Mouse (Mus musculus) lung, embryonic 16.5 days (tissue): ENCODE measurements around the gene Pdcd4. TPM values are rescaled to one million over a fixed set of nuclear protein-coding genes. Genes with fewer than 3 reads are reported as not detected.
"Not testable (repeated sequence)": the region's sequence is repeated elsewhere in the genome, so short reads cannot be mapped to it uniquely, and the experiment has no call there.

Source experiments
- ATAC-seq: fragments of 200-750 bp; cut with Nextera tagmentation; 2 replicates; pipeline ENCODE4 v1.8.0; 2017; ENCODE audit warnings: low read depth, mild to moderate bottlenecking, moderate library complexity
- H3K27ac ChIP-seq: fragments of 300-500 bp; sonication (generic); 2 replicates; pipeline ENCODE4 v1.5.1; 2014; ENCODE audit warnings: mild to moderate bottlenecking, control low read depth, low read length
- H3K27me3 ChIP-seq: fragments of 300-500 bp; sonication (generic); 2 replicates; pipeline ENCODE4 v1.6.1; 2014; ENCODE audit warnings: low read depth, low read length, mixed read lengths; ENCODE audit not compliant: control insufficient read depth, insufficient read depth
- H3K36me3 ChIP-seq: fragments of 300-500 bp; sonication (generic); 2 replicates; pipeline ENCODE4 v1.6.1; 2014; ENCODE audit warnings: low read length; ENCODE audit not compliant: control insufficient read depth, insufficient read depth
- H3K4me1 ChIP-seq: fragments of 300-500 bp; sonication (generic); replicated peaks from 2 replicates; pipeline ENCODE4 v1.6.1; 2014; ENCODE audit warnings: low read length, mixed read lengths; ENCODE audit not compliant: control insufficient read depth, insufficient read depth
- H3K4me2 ChIP-seq: fragments of 300-500 bp; sonication (generic); 2 replicates; pipeline ENCODE4 v1.6.1; 2014; ENCODE audit warnings: low read depth, low read length, control low read depth
- H3K4me3 ChIP-seq: fragments of 300-500 bp; sonication (generic); 2 replicates; pipeline ENCODE4 v1.5.1; 2014; ENCODE audit warnings: mild to moderate bottlenecking, low read length, control low read depth
- H3K9ac ChIP-seq: fragments of 300-500 bp; sonication (generic); 2 replicates; pipeline ENCODE4 v1.6.1; 2014; ENCODE audit warnings: low read length, control low read depth
- H3K9me3 ChIP-seq: fragments of 300-500 bp; sonication (generic); 2 replicates; pipeline ENCODE4 v1.6.1; 2016; ENCODE audit warnings: low read length; ENCODE audit not compliant: control insufficient read depth
- WGBS: fragments of 180-500 bp; shearing (Covaris S2); extraction: QIAGEN DNeasy Blood & Tissue Kit; methylation state at CpG from one replicate; pipeline ENCODE4 v1.1.7; 2014; 5-methylcytosine and 5-hydroxymethylcytosine counted together
- polyA plus RNA-seq: library from polyadenylated mRNA; unstranded; fragments of >200 nt; fragmentation: Nextera tagmentation; extraction: Ambion mirVana; gene quantifications from 2 replicates; pipeline ENCODE4 v1.2.1, GENCODE M21; 2015

The Pdcd4 gene
- polyA plus RNA-seq, 1 experiment from 2014 or later: 112 TPM

GRCm38 (mm10) chr19:53962511-53962910, 70.5 kb downstream of the Pdcd4 start:
- Histone ChIP-seq H3K4me1 (no peaks in the 10 kb centered on the region), H3K4me2 (no peak overlapping the region), H3K4me3 (no peak overlapping the region), H3K27me3 (no peaks in the 10 kb centered on the region), H3K9ac (no peak overlapping the region), H3K9me3 (no peaks in the 10 kb centered on the region), H3K36me3 (no peaks in the 10 kb centered on the region), H3K27ac (no peak overlapping the region)
- WGBS: 78% methylated on average over 4 of the region's 4 CpGs
- no peak for ATAC-seq

GRCm38 (mm10) chr19:53964347-53964746, 72.3 kb downstream of the Pdcd4 start:
- H3K4me3 ChIP-seq, H3K27ac ChIP-seq, H3K27me3 ChIP-seq, H3K4me1 ChIP-seq, ATAC-seq, H3K9me3 ChIP-seq, H3K36me3 ChIP-seq, H3K9ac ChIP-seq, H3K4me2 ChIP-seq: not testable (repeated sequence)
- 92% methylated on average over 3 of the region's 3 CpGs for WGBS

GRCm38 (mm10) chr19:53964910-53965633, 73.0 kb downstream of the Pdcd4 start:
- H3K4me1 ChIP-seq: no peaks in the 10 kb centered on the region
- H3K4me3 ChIP-seq: no peak overlapping the region
- H3K27ac ChIP-seq: no peak overlapping the region
- H3K36me3 ChIP-seq: no peaks in the 10 kb centered on the region
- H3K4me2 ChIP-seq: no peak overlapping the region
- H3K27me3 ChIP-seq: no peaks in the 10 kb centered on the region
- H3K9ac ChIP-seq: no peak overlapping the region
- 83% methylated on average over 10 of the region's 10 CpGs for WGBS
- no peaks in the 10 kb centered on the region for H3K9me3 ChIP-seq
- ATAC-seq: no peak

GRCm38 (mm10) chr19:53969226-53969625, 77.2 kb downstream of the Pdcd4 start:
- WGBS: 87% methylated on average over 3 of the region's 3 CpGs
- H3K4me1 ChIP-seq: no peaks in the 10 kb centered on the region
- no peak overlapping the region for H3K4me2 ChIP-seq
- H3K9me3 ChIP-seq: no peaks in the 10 kb centered on the region
- ATAC-seq: no peak
- no peaks in the 10 kb centered on the region for H3K27me3 ChIP-seq
- H3K9ac ChIP-seq: no peak overlapping the region
- H3K27ac ChIP-seq: no peak overlapping the region
- no peaks in the 10 kb centered on the region for H3K36me3 ChIP-seq
- H3K4me3 ChIP-seq: no peak overlapping the region

- H3K27me3 ChIP-seq: no peaks in the 10 kb centered on the region
- 0 out of 2 replicates have a peak, but pooled peaks cover 2% of the 10 kb centered on the region for H3K9me3 ChIP-seq
- H3K4me2 ChIP-seq: no peak overlapping the region
- 71% methylated on average over 7 of the region's 7 CpGs for WGBS
- peaks cover 4% of the 10 kb centered on the region; the same call in 1 of the 2 replicates for H3K36me3 ChIP-seq
- H3K9ac ChIP-seq: no peak overlapping the region
- H3K27ac ChIP-seq: no peak overlapping the region
- no peaks in the 10 kb centered on the region for H3K4me1 ChIP-seq
- no peak for ATAC-seq
- no peak overlapping the region for H3K4me3 ChIP-seq
Measured at GRCm38 (mm10) chr19:53971938-53972337, 79.9 kb downstream of the Pdcd4 start.

GRCm38 (mm10) chr19:53973656-53974055, 81.6 kb downstream of the Pdcd4 start:
- H3K27me3 ChIP-seq: no peaks in the 10 kb centered on the region
- no peak for ATAC-seq
- no peak overlapping the region for H3K4me2 ChIP-seq
- H3K9me3 ChIP-seq: 0 out of 2 replicates have a peak, but pooled peaks cover 3% of the 10 kb centered on the region
- H3K9ac ChIP-seq: no peak overlapping the region
- H3K36me3 ChIP-seq: peaks cover 8% of the 10 kb centered on the region
- H3K27ac ChIP-seq: no peak overlapping the region
- H3K4me1 ChIP-seq: no peaks in the 10 kb centered on the region
- 68% methylated on average over 1 of the region's 1 CpGs for WGBS
- no peak overlapping the region for H3K4me3 ChIP-seq

Other genes starting within 250 kb of the Pdcd4 start
- 1.5 and 1.9 TPM in 2 replicates for gene Rbm20, start 214.9 kb upstream of the Pdcd4 start, polyA plus RNA-seq
- 45.8 and 49.5 TPM in 2 replicates for gene Shoc2, start 52.1 kb downstream of the Pdcd4 start, polyA plus RNA-seq
- gene Bbip1, start 52.4 kb downstream of the Pdcd4 start, polyA plus RNA-seq: 62.2 and 64.4 TPM in 2 replicates
- gene Adra2a, start 151.9 kb downstream of the Pdcd4 start, polyA plus RNA-seq: 0.09 and 0.11 TPM in 2 replicates